Mouse (Mus musculus): ENCODE results near the gene Rela. TPM values are rescaled to one million over a fixed set of nuclear protein-coding genes. Genes with fewer than 3 reads are reported as not detected.

The Rela gene
- polyA plus RNA-seq, 1 experiment from 2014 or later: 35.2 TPM

DNA sequence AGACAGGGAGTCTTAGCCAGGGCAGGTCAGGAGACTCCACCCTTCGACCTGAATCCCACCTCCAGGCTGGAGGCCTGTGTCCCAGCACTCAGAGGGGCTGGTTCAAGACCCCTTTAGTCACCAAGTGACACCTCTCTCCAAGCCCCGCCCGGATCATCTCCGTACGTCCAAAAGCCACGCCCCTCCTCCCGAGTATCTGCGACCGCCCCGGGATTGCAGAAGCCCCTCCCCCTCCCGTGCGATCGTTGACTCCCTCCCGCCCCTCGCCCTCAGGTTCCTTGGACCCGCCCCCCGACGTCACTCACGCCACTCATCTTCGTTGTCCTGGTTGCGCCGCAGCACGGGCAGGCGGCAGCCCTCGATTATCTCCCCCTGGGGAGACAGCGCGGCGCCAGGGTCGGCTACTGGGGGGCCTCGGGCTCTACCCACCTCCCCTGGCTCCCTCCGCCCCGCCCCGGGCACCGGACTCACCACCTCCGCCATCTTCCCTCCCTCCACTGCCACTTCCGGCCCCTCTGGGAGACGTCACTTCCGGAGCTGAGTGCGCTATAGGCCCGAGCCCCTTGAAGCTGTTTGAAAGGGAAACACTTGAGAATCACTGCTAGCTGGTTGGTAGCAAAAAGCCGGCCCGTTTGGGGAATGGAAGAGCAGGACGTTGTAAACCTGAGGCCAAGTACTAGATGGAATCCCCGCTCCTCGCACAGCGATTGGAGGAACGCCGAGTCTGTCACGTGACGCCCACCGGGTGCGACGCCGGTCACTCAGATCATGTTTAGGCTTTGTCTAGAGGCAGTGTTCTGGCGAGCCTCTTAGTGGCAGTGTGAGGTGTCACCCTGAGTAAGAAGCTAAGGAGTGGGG is 27.5 kb upstream of the Rela start, which contains the start of gene Kat5:
Kat5 (minus strand) TSS at position 691 of the 858 bp plus-strand sequence.
- Histone ChIP-seq H3K4me3 (peak within 1 kb of the TSS; percentile 64), H3K4me2 (peak within 1 kb of the TSS; percentile 79), H3K9me3 (no peaks in the 10 kb centered on the region), H3K27me3 (0 out of 2 replicates have a peak, but pooled peaks cover 17% of the 10 kb centered on the region), H3K27ac (peak within 1 kb of the TSS; percentile 98), H3K4me1 (replicated peaks) (peaks cover 34% of the 10 kb centered on the region), H3K9ac (peak within 1 kb of the TSS; percentile 85), H3K36me3 (peaks cover 42% of the 10 kb centered on the region)
- under 1% methylated on average over 50 of the region's 55 CpGs for WGBS
- peak; percentile 95 for ATAC-seq (ENCODE audit: low FRiP score)

DNA sequence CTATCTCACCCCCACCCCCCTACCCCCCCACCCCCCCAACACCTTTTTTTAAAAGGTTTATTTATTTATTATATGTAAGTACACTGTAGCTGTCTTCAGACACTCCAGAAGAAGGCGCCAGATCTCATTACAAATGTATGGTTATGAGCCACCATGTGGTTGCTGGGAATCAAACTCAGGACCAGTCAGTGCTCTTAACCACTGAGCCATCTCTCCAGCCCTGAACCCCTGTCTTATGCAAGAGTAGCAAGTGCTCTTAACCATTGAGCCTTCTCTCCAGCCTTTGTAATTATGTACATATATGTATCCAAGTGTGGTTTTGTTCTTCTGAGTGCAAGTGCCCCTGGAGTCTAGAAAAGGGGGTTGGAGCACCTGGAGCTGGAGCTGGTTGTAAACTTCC is 25.3 kb upstream of the Rela start:
- no peak overlapping the region for H3K4me3 ChIP-seq
- H3K27me3 ChIP-seq: peaks cover 28% of the 10 kb centered on the region
- H3K4me1 ChIP-seq (replicated peaks): peaks cover 28% of the 10 kb centered on the region
- WGBS: 95% methylated on average over 1 of the region's 1 CpGs
- no peak overlapping the region for H3K4me2 ChIP-seq
- no peaks in the 10 kb centered on the region for H3K9me3 ChIP-seq
- no peak overlapping the region for H3K9ac ChIP-seq
- ATAC-seq (ENCODE audit: low FRiP score): no peak
- H3K27ac ChIP-seq: no peak overlapping the region
- H3K36me3 ChIP-seq: peaks cover 20% of the 10 kb centered on the region

DNA sequence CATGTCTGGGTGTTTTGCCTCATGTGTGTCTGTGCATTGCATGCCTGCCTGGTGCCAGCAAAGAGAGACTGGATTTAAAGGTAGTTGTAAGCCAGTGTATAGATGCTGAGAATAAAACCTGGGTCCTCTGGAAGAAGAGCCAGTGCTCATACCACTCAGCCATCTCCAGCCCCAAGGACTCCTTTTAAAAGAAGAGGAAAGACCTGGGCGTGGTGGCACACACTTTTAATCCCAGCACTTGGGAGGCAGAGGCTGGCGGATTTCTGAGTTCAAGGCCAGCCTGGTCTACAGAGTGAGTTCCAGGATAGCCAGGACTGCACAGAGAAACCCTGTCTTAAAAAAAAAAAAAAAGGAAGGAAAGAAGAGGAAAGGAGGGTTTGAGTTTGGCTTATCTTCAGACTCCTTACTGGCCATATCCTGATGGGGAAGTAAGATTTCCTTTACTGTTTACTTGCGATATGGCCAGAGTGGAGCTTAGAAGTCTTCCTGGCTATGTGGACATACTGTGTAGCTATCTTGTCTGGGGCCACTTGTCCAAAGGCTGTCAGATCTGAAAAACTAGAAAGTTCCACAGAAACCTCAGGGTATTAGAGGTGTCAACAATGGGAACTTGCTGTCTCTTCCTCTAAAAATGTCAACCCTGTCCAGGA is 24.4 kb upstream of the Rela start:
- Histone ChIP-seq H3K36me3 (peaks cover 11% of the 10 kb centered on the region), H3K27ac (no peak overlapping the region), H3K4me1 (replicated peaks) (peaks cover 25% of the 10 kb centered on the region), H3K9ac (no peak overlapping the region), H3K27me3 (peaks cover 28% of the 10 kb centered on the region), H3K9me3 (no peaks in the 10 kb centered on the region), H3K4me3 (no peak overlapping the region), H3K4me2 (no peak overlapping the region)
- WGBS: 69% methylated on average over 3 of the region's 3 CpGs
- ATAC-seq (ENCODE audit: low FRiP score): no peak

DNA sequence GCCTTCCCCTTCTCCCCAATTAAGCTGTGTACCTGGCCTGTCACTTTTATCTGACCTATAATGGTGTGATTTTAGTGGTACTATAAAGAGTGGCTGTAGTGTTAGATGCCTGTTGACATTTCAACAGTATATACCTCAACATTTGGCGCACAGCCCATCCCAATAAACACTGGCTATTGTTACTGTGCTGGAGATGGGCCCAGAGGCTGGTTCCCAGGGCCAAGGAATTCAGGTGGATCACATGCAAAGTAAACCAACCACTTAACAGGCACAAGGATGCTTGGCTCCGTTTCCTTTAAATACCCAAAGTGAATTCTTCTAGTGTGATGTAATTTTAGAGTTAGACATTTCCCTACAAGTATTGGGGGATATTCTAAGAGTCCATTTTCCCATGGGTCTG is 22.3 kb upstream of the Rela start:
- H3K27ac ChIP-seq: no peak overlapping the region
- ATAC-seq (ENCODE audit: low FRiP score): no peak
- 87% methylated on average over 2 of the region's 2 CpGs for WGBS
- H3K27me3 ChIP-seq: peaks cover 28% of the 10 kb centered on the region
- H3K4me3 ChIP-seq: no peak overlapping the region
- no peaks in the 10 kb centered on the region for H3K9me3 ChIP-seq
- peaks cover 9% of the 10 kb centered on the region for H3K4me1 ChIP-seq (replicated peaks)
- no peaks in the 10 kb centered on the region for H3K36me3 ChIP-seq
- no peak overlapping the region for H3K4me2 ChIP-seq
- H3K9ac ChIP-seq: no peak overlapping the region

DNA sequence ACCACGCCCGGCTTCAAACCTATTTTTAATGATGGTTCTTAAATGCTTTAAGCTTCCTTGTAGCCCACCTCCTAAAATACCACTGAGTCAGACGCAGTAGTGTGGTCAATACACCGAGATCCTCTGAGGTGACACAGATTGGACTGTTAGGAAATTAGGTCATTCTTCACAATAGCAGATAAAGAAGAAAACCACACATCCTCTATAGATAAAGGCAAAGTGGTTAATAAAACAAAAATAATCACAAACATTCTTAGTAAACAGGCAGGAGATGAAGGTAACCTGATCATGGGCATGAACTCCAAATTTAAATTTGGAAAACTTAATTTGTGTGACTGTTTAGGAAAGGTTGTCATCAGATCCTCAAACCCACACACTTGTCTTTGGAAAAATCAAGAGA is 17.3 kb upstream of the Rela start:
- Histone ChIP-seq H3K36me3 (no peaks in the 10 kb centered on the region), H3K9me3 (no peaks in the 10 kb centered on the region), H3K9ac (no peak overlapping the region), H3K4me3 (no peak overlapping the region), H3K27me3 (peaks cover 15% of the 10 kb centered on the region), H3K4me1 (replicated peaks) (no peaks in the 10 kb centered on the region), H3K4me2 (no peak overlapping the region), H3K27ac (no peak overlapping the region)
- no peak for ATAC-seq (ENCODE audit: low FRiP score)
- 95% methylated on average over 4 of the region's 4 CpGs for WGBS

DNA sequence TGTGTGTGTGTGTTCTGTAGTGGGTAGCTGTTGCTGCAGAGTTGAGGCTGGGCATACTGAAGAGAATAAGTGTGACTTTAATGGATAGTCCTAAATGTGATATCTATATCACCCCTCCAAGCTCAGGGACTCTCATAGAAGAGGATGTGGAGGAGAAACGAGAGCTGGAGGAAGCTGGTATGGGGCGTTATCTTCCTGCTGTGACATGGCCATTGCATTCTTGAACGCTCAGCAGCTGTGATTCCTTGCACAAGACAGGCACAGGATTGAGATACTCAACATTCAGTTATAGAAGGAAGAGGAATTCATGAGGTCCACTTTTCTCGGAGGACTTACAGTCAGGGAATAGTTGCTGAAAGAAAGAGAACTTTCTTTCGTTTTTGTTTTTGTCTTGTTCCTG is 15.4 kb upstream of the Rela start:
- Histone ChIP-seq H3K27ac (no peak overlapping the region), H3K4me1 (replicated peaks) (no peaks in the 10 kb centered on the region), H3K36me3 (no peaks in the 10 kb centered on the region), H3K4me2 (no peak overlapping the region), H3K27me3 (peaks cover 5% of the 10 kb centered on the region), H3K4me3 (no peak overlapping the region), H3K9me3 (no peaks in the 10 kb centered on the region), H3K9ac (no peak overlapping the region)
- no peak for ATAC-seq (ENCODE audit: low FRiP score)
- 81% methylated on average over 5 of the region's 5 CpGs for WGBS

DNA sequence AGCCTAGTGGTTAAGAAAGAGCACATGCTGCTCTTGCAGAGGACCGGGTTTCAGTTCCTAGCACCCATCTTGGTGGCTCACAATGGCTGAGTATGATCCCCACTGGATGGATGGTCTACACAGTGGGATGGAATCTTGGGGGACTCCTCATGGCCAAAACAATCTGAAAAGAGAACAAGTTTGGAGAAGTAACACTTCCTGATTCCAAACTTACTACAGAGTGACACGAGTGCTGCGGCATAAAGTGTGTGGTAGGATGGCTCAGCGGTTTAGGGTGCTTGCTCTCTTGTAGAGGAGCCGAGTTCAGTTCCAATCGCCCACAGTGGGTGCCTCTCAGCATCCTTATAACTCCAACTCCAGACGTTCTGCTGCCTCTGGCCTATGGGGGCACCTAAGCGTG is 12.0 kb upstream of the Rela start:
- Histone ChIP-seq H3K9ac (no peak overlapping the region), H3K27ac (no peak overlapping the region), H3K36me3 (no peaks in the 10 kb centered on the region), H3K4me3 (no peak overlapping the region), H3K9me3 (no peaks in the 10 kb centered on the region), H3K4me2 (no peak overlapping the region), H3K27me3 (peaks cover 5% of the 10 kb centered on the region; the same call in 1 of the 2 replicates), H3K4me1 (replicated peaks) (no peaks in the 10 kb centered on the region)
- no peak for ATAC-seq (ENCODE audit: low FRiP score)
- WGBS: 90% methylated on average over 8 of the region's 8 CpGs

DNA sequence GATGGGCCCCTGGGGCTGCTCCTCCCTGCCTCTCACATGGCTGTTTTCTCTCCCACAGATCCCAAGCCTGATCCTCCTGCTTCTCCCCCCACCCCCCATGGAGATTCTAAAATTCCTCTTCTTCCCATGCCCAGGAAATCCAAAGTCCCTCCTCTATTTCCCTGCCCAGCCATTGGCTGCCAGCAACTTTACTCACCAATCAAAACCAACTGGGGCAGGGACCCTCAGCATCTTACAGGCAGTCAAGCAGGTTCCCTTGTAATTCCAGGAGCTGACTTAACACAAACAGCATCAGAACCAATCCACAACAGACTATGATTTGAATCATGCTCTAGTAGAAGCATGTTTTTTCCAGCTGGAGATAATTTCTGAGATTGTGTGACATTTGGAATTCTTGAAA is 7.4 kb upstream of the Rela start:
- H3K27ac ChIP-seq: no peak overlapping the region
- H3K27me3 ChIP-seq: no peaks in the 10 kb centered on the region
- H3K9me3 ChIP-seq: no peaks in the 10 kb centered on the region
- H3K36me3 ChIP-seq: no peaks in the 10 kb centered on the region
- no peak overlapping the region for H3K4me3 ChIP-seq
- no peaks in the 10 kb centered on the region for H3K4me1 ChIP-seq (replicated peaks)
- no peak for ATAC-seq (ENCODE audit: low FRiP score)
- H3K9ac ChIP-seq: no peak overlapping the region
- H3K4me2 ChIP-seq: no peak overlapping the region

DNA sequence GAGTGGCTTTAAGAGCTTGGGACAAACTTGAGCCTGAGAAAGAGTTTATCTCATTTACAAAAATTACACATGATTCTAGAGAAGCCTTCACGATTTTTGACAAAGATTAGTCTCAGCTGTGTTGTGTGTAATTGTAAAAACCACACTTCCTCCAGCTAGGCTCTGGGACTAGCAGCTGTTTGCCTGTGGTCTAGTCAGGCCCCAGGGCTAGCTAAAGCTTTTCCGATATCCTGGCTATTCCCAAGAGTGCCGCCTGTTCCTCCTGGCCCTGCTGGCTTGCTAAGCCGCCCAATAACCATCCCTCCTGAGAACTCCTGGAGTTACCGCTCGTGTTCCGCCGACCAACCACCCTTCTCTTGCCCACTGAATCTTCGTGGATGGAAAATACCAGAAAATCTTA is 5.2 kb upstream of the Rela start:
- H3K27me3 ChIP-seq: no peaks in the 10 kb centered on the region
- H3K9me3 ChIP-seq: no peaks in the 10 kb centered on the region
- H3K4me3 ChIP-seq: no peak overlapping the region
- no peak overlapping the region for H3K4me2 ChIP-seq
- no peak for ATAC-seq (ENCODE audit: low FRiP score)
- no peak overlapping the region for H3K27ac ChIP-seq
- no peak overlapping the region for H3K9ac ChIP-seq
- no peaks in the 10 kb centered on the region for H3K36me3 ChIP-seq
- H3K4me1 ChIP-seq (replicated peaks): peaks cover 7% of the 10 kb centered on the region
- WGBS: 75% methylated on average over 9 of the region's 9 CpGs

DNA sequence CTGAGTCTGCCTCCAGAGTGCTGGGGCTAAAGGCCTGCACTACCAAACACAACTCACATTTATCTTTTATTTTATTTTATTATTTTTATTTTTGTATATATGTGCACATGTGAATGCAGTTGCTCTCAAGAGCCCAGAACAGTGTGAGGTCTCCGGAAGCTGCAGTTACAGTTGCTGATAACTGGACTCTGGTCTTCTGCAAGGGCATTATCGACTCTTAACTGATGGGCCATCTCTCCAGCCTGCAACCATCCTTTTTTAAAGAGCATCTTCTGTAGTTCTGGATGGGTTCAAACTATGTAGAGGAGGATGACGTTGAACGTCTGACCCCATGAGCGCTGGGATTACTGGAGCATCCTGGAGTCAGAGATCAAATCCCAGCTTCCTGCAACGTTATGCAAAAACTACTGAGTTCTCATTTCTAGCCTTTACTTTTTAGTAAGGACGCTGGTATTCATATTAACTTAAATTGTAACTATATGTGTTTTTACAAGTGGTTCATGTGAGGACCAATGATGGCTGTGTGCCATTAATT is 1.2 kb upstream of the Rela start:
- Histone ChIP-seq H3K27me3 (no peaks in the 10 kb centered on the region), H3K9me3 (no peaks in the 10 kb centered on the region), H3K36me3 (peaks cover 22% of the 10 kb centered on the region), H3K4me3 (no peak overlapping the region), H3K9ac (peak overlapping the region; percentile 94; the same call in 1 of the 2 replicates), H3K27ac (no peak overlapping the region), H3K4me1 (replicated peaks) (peaks cover 24% of the 10 kb centered on the region), H3K4me2 (peak overlapping the region; percentile 67)
- 84% methylated on average over 7 of the region's 7 CpGs for WGBS
- ATAC-seq (ENCODE audit: low FRiP score): no peak

DNA sequence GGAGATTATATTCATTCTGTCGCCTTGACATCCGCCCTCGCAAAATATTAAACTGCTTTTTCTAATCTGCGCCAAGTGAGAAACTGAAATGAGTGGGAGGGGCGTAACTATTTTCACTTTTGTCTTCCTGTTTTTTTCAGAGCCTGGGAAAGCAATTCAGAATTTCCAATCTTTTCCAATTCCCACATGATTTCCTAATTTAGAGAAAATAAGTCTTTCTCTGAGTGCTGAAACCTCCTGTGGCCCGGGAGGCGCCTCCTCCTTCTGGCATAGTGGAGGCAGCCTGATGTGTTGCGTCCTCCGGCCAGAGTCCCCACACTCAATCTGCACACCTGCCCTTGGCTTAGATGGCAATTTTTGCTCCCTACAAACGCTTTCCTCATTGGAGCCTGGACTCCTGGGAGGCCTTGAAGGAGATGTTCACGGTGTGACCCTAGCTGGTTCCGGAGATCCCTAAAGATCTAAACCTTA is 677 bp upstream of the Rela start:
- Histone ChIP-seq H3K27ac (peak overlapping the region; percentile 93), H3K27me3 (no peaks in the 10 kb centered on the region), H3K9me3 (no peaks in the 10 kb centered on the region), H3K4me2 (peak overlapping the region; percentile 67), H3K4me3 (peak overlapping the region; percentile 79), H3K36me3 (peaks cover 27% of the 10 kb centered on the region), H3K4me1 (replicated peaks) (peaks cover 24% of the 10 kb centered on the region), H3K9ac (peak overlapping the region; percentile 94)
- ATAC-seq (ENCODE audit: low FRiP score): peak; percentile 10; the same call in 1 of the 2 replicates
- 45% methylated on average over 12 of the region's 12 CpGs for WGBS

DNA sequence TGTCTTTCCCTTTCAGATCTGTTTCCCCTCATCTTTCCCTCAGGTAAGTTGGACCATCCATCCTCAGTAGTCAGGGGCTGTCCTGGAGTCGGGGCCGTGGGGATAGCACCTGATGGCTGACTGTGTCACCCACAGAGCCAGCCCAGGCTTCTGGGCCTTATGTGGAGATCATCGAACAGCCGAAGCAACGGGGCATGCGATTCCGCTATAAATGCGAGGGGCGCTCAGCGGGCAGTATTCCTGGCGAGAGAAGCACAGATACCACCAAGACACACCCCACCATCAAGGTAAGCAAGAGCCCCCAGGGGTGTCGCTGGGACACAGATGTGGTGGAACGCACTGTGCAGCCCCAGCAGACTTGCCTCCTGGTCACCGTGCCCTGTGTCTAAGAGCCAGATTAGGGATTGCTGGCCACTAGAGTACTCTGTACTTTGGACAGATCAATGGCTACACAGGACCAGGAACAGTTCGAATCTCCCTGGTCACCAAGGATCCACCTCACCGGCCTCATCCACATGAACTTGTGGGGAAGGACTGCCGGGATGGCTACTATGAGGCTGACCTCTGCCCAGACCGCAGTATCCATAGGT is 1.2 kb downstream of the Rela start:
- Histone ChIP-seq H3K9ac (peak overlapping the region; percentile 94), H3K27ac (peak overlapping the region; percentile 93), H3K4me3 (peak overlapping the region; percentile 79), H3K36me3 (peaks cover 45% of the 10 kb centered on the region), H3K9me3 (no peaks in the 10 kb centered on the region), H3K27me3 (no peaks in the 10 kb centered on the region), H3K4me1 (replicated peaks) (peaks cover 24% of the 10 kb centered on the region), H3K4me2 (peak overlapping the region; percentile 67)
- 90% methylated on average over 18 of the region's 18 CpGs for WGBS
- ATAC-seq (ENCODE audit: low FRiP score): no peak
